Mouse (Mus musculus): ENCODE results near the gene Sh3bgrl3. TPM values are rescaled to one million over a fixed set of nuclear protein-coding genes. Genes with fewer than 3 reads are reported as not detected.

Gene Sh3bgrl3
- polyA plus RNA-seq, 1 experiment from 2014 or later, result 376 TPM

- no peaks in the 10 kb centered on the region for H3K27me3 ChIP-seq (ENCODE audit: control insufficient read depth, insufficient read depth, low read length)
- H3K9me3 ChIP-seq (ENCODE audit: control insufficient read depth, low read length), result no peaks in the 10 kb centered on the region
- H3K27ac ChIP-seq (replicated peaks; ENCODE audit: low read depth, low read length), result no peak overlapping the region
- ATAC-seq (ENCODE audit: low FRiP score, low TSS enrichment) (no peak), DNase-seq (no peak)
- peaks cover 6% of the 10 kb centered on the region; the same call in 1 of the 2 replicates for H3K36me3 ChIP-seq (ENCODE audit: control insufficient read depth, insufficient read depth, low read length)
- H3K9ac ChIP-seq (replicated peaks; ENCODE audit: low read length), result no peak overlapping the region
- 85% methylated on average over 2 of the region's 2 CpGs for WGBS
- no peaks in the 10 kb centered on the region for H3K4me1 ChIP-seq (ENCODE audit: control insufficient read depth, insufficient read depth, low read length)
- H3K4me2 ChIP-seq (ENCODE audit: low read length), result no peak overlapping the region
- no peak overlapping the region for H3K4me3 ChIP-seq (replicated peaks; ENCODE audit: low read depth, low read length)
These were observed 10.3 kb upstream of the Sh3bgrl3 start for GRCm38 (mm10) chr4:134138857-134139256.

- no peak overlapping the region for H3K4me3 ChIP-seq (replicated peaks; ENCODE audit: low read depth, low read length)
- H3K9me3 ChIP-seq (ENCODE audit: control insufficient read depth, low read length), result no peaks in the 10 kb centered on the region
- no peak overlapping the region for H3K9ac ChIP-seq (replicated peaks; ENCODE audit: low read length)
- H3K4me1 ChIP-seq (ENCODE audit: control insufficient read depth, insufficient read depth, low read length), result no peaks in the 10 kb centered on the region
- H3K27ac ChIP-seq (replicated peaks; ENCODE audit: low read depth, low read length), result no peak overlapping the region
- H3K27me3 ChIP-seq (ENCODE audit: control insufficient read depth, insufficient read depth, low read length), result no peaks in the 10 kb centered on the region
- DNase-seq (no peak), ATAC-seq (ENCODE audit: low FRiP score, low TSS enrichment) (no peak)
- H3K36me3 ChIP-seq (ENCODE audit: control insufficient read depth, insufficient read depth, low read length), result peaks cover 8% of the 10 kb centered on the region
- WGBS, result 87% methylated on average over 3 of the region's 3 CpGs
- no peak overlapping the region for H3K4me2 ChIP-seq (ENCODE audit: low read length)
These were observed 7.8 kb upstream of the Sh3bgrl3 start for GRCm38 (mm10) chr4:134136280-134136926.

GRCm38 (mm10) chr4:134132519-134133095, 4.0 kb upstream of the Sh3bgrl3 start:
- Histone ChIP-seq H3K27me3 (ENCODE audit: control insufficient read depth, insufficient read depth, low read length) (no peaks in the 10 kb centered on the region), H3K4me1 (ENCODE audit: control insufficient read depth, insufficient read depth, low read length) (peaks cover 11% of the 10 kb centered on the region), H3K4me3 (replicated peaks; ENCODE audit: low read depth, low read length) (no peak overlapping the region), H3K9ac (replicated peaks; ENCODE audit: low read length) (no peak overlapping the region), H3K9me3 (ENCODE audit: control insufficient read depth, low read length) (no peaks in the 10 kb centered on the region), H3K4me2 (ENCODE audit: low read length) (no peak overlapping the region), H3K36me3 (ENCODE audit: control insufficient read depth, insufficient read depth, low read length) (peaks cover 7% of the 10 kb centered on the region), H3K27ac (replicated peaks; ENCODE audit: low read depth, low read length) (no peak overlapping the region)
- 85% methylated on average over 8 of the region's 8 CpGs for WGBS
- DNase-seq, result no peak
- ATAC-seq (ENCODE audit: low FRiP score, low TSS enrichment), result no peak

GRCm38 (mm10) chr4:134132117-134132516, 3.5 kb upstream of the Sh3bgrl3 start:
- Histone ChIP-seq H3K4me1 (ENCODE audit: control insufficient read depth, insufficient read depth, low read length) (peaks cover 16% of the 10 kb centered on the region), H3K9me3 (ENCODE audit: control insufficient read depth, low read length) (no peaks in the 10 kb centered on the region), H3K4me3 (replicated peaks; ENCODE audit: low read depth, low read length) (no peak overlapping the region), H3K27me3 (ENCODE audit: control insufficient read depth, insufficient read depth, low read length) (no peaks in the 10 kb centered on the region), H3K9ac (replicated peaks; ENCODE audit: low read length) (no peak overlapping the region), H3K4me2 (ENCODE audit: low read length) (no peak overlapping the region), H3K27ac (replicated peaks; ENCODE audit: low read depth, low read length) (no peak overlapping the region), H3K36me3 (ENCODE audit: control insufficient read depth, insufficient read depth, low read length) (peaks cover 2% of the 10 kb centered on the region)
- WGBS, result 93% methylated on average over 3 of the region's 3 CpGs
- DNase-seq (no peak), ATAC-seq (ENCODE audit: low FRiP score, low TSS enrichment) (no peak)

- H3K27me3 ChIP-seq (ENCODE audit: control insufficient read depth, insufficient read depth, low read length), result no peaks in the 10 kb centered on the region
- H3K36me3 ChIP-seq (ENCODE audit: control insufficient read depth, insufficient read depth, low read length), result peaks cover 2% of the 10 kb centered on the region; the same call in 1 of the 2 replicates
- no peak overlapping the region for H3K27ac ChIP-seq (replicated peaks; ENCODE audit: low read depth, low read length)
- peaks cover 17% of the 10 kb centered on the region for H3K4me1 ChIP-seq (ENCODE audit: control insufficient read depth, insufficient read depth, low read length)
- no peaks in the 10 kb centered on the region for H3K9me3 ChIP-seq (ENCODE audit: control insufficient read depth, low read length)
- peak overlapping the region; percentile 80; the same call in 1 of the 2 replicates for H3K9ac ChIP-seq (replicated peaks; ENCODE audit: low read length)
- 59% methylated on average over 6 of the region's 6 CpGs for WGBS
- DNase-seq (no peak), ATAC-seq (ENCODE audit: low FRiP score, low TSS enrichment) (no peak)
- peak overlapping the region; percentile 76 for H3K4me2 ChIP-seq (ENCODE audit: low read length)
- no peak overlapping the region for H3K4me3 ChIP-seq (replicated peaks; ENCODE audit: low read depth, low read length)
These were observed 893 bp upstream of the Sh3bgrl3 start for GRCm38 (mm10) chr4:134129482-134129881.

GRCm38 (mm10) chr4:134128983-134129362, 384 bp upstream of the Sh3bgrl3 start:
- Histone ChIP-seq H3K27ac (replicated peaks; ENCODE audit: low read depth, low read length) (peak overlapping the region; percentile 79), H3K9ac (replicated peaks; ENCODE audit: low read length) (peak overlapping the region; percentile 80), H3K9me3 (ENCODE audit: control insufficient read depth, low read length) (no peaks in the 10 kb centered on the region), H3K4me1 (ENCODE audit: control insufficient read depth, insufficient read depth, low read length) (peaks cover 21% of the 10 kb centered on the region), H3K4me3 (replicated peaks; ENCODE audit: low read depth, low read length) (peak overlapping the region; percentile 87), H3K4me2 (ENCODE audit: low read length) (peak overlapping the region; percentile 76), H3K36me3 (ENCODE audit: control insufficient read depth, insufficient read depth, low read length) (peaks cover 2% of the 10 kb centered on the region; the same call in 1 of the 2 replicates), H3K27me3 (ENCODE audit: control insufficient read depth, insufficient read depth, low read length) (no peaks in the 10 kb centered on the region)
- 4% methylated on average over 14 of the region's 14 CpGs for WGBS
- ATAC-seq (ENCODE audit: low FRiP score, low TSS enrichment) (peak; percentile 31; the same call in 1 of the 2 replicates), DNase-seq (no peak)

GRCm38 (mm10) chr4:134127793-134128192, 796 bp downstream of the Sh3bgrl3 start:
- Histone ChIP-seq H3K36me3 (ENCODE audit: control insufficient read depth, insufficient read depth, low read length) (peaks cover 2% of the 10 kb centered on the region; the same call in 1 of the 2 replicates), H3K9me3 (ENCODE audit: control insufficient read depth, low read length) (no peaks in the 10 kb centered on the region), H3K4me3 (replicated peaks; ENCODE audit: low read depth, low read length) (peak overlapping the region; percentile 87), H3K27me3 (ENCODE audit: control insufficient read depth, insufficient read depth, low read length) (no peaks in the 10 kb centered on the region), H3K4me2 (ENCODE audit: low read length) (peak overlapping the region; percentile 76), H3K27ac (replicated peaks; ENCODE audit: low read depth, low read length) (peak overlapping the region; percentile 79; the same call in 1 of the 2 replicates), H3K9ac (replicated peaks; ENCODE audit: low read length) (peak overlapping the region; percentile 80), H3K4me1 (ENCODE audit: control insufficient read depth, insufficient read depth, low read length) (peaks cover 22% of the 10 kb centered on the region)
- peak; percentile 9 for DNase-seq
- WGBS, result 63% methylated on average over 8 of the region's 8 CpGs
- ATAC-seq (ENCODE audit: low FRiP score, low TSS enrichment), result no peak

- Histone ChIP-seq H3K27me3 (ENCODE audit: control insufficient read depth, insufficient read depth, low read length) (no peaks in the 10 kb centered on the region), H3K4me3 (replicated peaks; ENCODE audit: low read depth, low read length) (no peak overlapping the region), H3K36me3 (ENCODE audit: control insufficient read depth, insufficient read depth, low read length) (peaks cover 2% of the 10 kb centered on the region; the same call in 1 of the 2 replicates), H3K9ac (replicated peaks; ENCODE audit: low read length) (no peak overlapping the region; the same call in 1 of the 2 replicates), H3K4me1 (ENCODE audit: control insufficient read depth, insufficient read depth, low read length) (peaks cover 22% of the 10 kb centered on the region), H3K9me3 (ENCODE audit: control insufficient read depth, low read length) (no peaks in the 10 kb centered on the region), H3K27ac (replicated peaks; ENCODE audit: low read depth, low read length) (no peak overlapping the region), H3K4me2 (ENCODE audit: low read length) (peak overlapping the region; percentile 76)
- ATAC-seq (ENCODE audit: low FRiP score, low TSS enrichment) (no peak), DNase-seq (no peak)
- WGBS, result 88% methylated on average over 7 of the region's 7 CpGs
These were observed 1.5 kb downstream of the Sh3bgrl3 start for GRCm38 (mm10) chr4:134127121-134127455.
